Mouse (Mus musculus) pancreas, adult 10 weeks (tissue): ENCODE measurements around the gene Ift80. TPM values are rescaled to one million over a fixed set of nuclear protein-coding genes. Genes with fewer than 3 reads are reported as not detected.

ENCODE experiments used
- polyA plus RNA-seq: library from polyadenylated mRNA; stranded (reverse); fragments of 350-450 nt; fragmentation: Illumina TruSeq; extraction: RNeasy Lipid Tissue Mini Kit (QIAGEN cat#74804); gene quantifications from one replicate; pipeline ENCODE4 v1.2.3, GENCODE M21; 2015; ENCODE audit warnings: low read depth, low replicate concordance; ENCODE audit not compliant: insufficient read depth

Ift80 gene
- polyA plus RNA-seq = 3.0 TPM

GRCm38 (mm10) chr3:69004437-69005337 lies at the start of gene Ift80, which contains the start of gene Smc4:
Gene Ift80, minus strand, starts transcription at chr3:69004570.
Gene Smc4, plus strand, starts transcription at chr3:69004738.

GRCm38 (mm10) chr3:69044645-69045399 lies 40.5 kb upstream of the Ift80 start, which contains the start of gene Trim59:
Gene Trim59, minus strand, starts transcription at chr3:69044755.

GRCm38 (mm10) chr3:68869211-68869690 lies 135.1 kb downstream of the Ift80 start, which contains the start of gene 1110032F04Rik:
Gene 1110032F04Rik, plus strand, starts transcription at chr3:68869586.

Other genes starting within 250 kb of the Ift80 start
- not detected for gene 1110032F04Rik, start 135.0 kb downstream of the Ift80 start, polyA plus RNA-seq
- gene Smc4, start 168 bp upstream of the Ift80 start, polyA plus RNA-seq = 5.6 TPM
- 0.37 TPM for gene Trim59, start 40.2 kb upstream of the Ift80 start, polyA plus RNA-seq
- 5.6 TPM for gene Kpna4, start 122.5 kb upstream of the Ift80 start, polyA plus RNA-seq
- not detected for gene Arl14, start 217.8 kb upstream of the Ift80 start, polyA plus RNA-seq